Mouse (Mus musculus) lung, postnatal 0 days (tissue): Measurements from ENCODE around the gene 1700037H04Rik.

Source experiments
- CTCF ChIP-seq: IDR thresholded peaks from 2 replicates; pipeline ENCODE4 v1.5.1; 2016; ENCODE audit warnings: antibody characterized with exemption, mild to moderate bottlenecking
- EP300 ChIP-seq: IDR thresholded peaks from 2 replicates; pipeline ENCODE4 v1.6.1; 2016; ENCODE audit warnings: antibody characterized with exemption, mild to moderate bottlenecking, control low read depth

- TF ChIP-seq CTCF: no peak
- no peak for TF ChIP-seq EP300
These were observed 53.9 kb downstream of the 1700037H04Rik start for GRCm38 (mm10) chr2:131105989-131106388.
